Mouse (Mus musculus) right cerebral cortex, adult 2 months (tissue): ENCODE measurements around the gene Mgst1.

Experiments
- DNase-seq, 2 experiments: peaks; one replicate each; pipeline ENCODE4 v3.0.0; 2021 to 2022; ENCODE audit warnings: low spot score in 2 of 2

Gene Mgst1

GRCm38 (mm10) chr6:138139930-138140329 lies at the start of gene Mgst1:
Mgst1 (plus strand) TSS chr6:138140316.
- no peak for DNase-seq

- DNase-seq: no peak
Observed at GRCm38 (mm10) chr6:138092432-138092831, 47.7 kb upstream of the Mgst1 start.

- no peak for DNase-seq
Observed at GRCm38 (mm10) chr6:138095060-138095459, 45.1 kb upstream of the Mgst1 start.

- no peak for DNase-seq
Observed at GRCm38 (mm10) chr6:138099646-138100045, 40.5 kb upstream of the Mgst1 start.

- DNase-seq: no peak
Observed at GRCm38 (mm10) chr6:138101843-138102242, 38.3 kb upstream of the Mgst1 start.

GRCm38 (mm10) chr6:138102940-138103339 lies 37.2 kb upstream of the Mgst1 start:
- no peak for DNase-seq

- no peak for DNase-seq
Observed at GRCm38 (mm10) chr6:138104559-138104958, 35.6 kb upstream of the Mgst1 start.

GRCm38 (mm10) chr6:138117496-138117895 lies 22.6 kb upstream of the Mgst1 start:
- DNase-seq: no peak

- no peak for DNase-seq
Observed at GRCm38 (mm10) chr6:138128392-138129335, 11.5 kb upstream of the Mgst1 start.

GRCm38 (mm10) chr6:138130541-138130940 lies 9.6 kb upstream of the Mgst1 start:
- DNase-seq: no peak

- DNase-seq: no peak
Observed at GRCm38 (mm10) chr6:138140336-138140735, 220 bp downstream of the Mgst1 start.

- DNase-seq: no peak
Observed at GRCm38 (mm10) chr6:138141111-138141592, 1.0 kb downstream of the Mgst1 start.

GRCm38 (mm10) chr6:138142604-138143003 lies 2.5 kb downstream of the Mgst1 start:
- no peak for DNase-seq

- no peak for DNase-seq
Observed at GRCm38 (mm10) chr6:138143450-138143849, 3.3 kb downstream of the Mgst1 start.

- peak; percentile 88 to 89 for DNase-seq
Observed at GRCm38 (mm10) chr6:138153111-138153510, 13.0 kb downstream of the Mgst1 start.

- DNase-seq: peak; percentile 40 to 45
Observed at GRCm38 (mm10) chr6:138163920-138164319, 23.8 kb downstream of the Mgst1 start.

GRCm38 (mm10) chr6:138171480-138172224 lies 31.5 kb downstream of the Mgst1 start:
- peak; percentile 51 to 61 for DNase-seq
